Mouse (Mus musculus) E14TG2a.4 (cell line): ENCODE measurements around the gene Apex2.
"Not testable (repeated sequence)": the region's sequence is repeated elsewhere in the genome, so short reads cannot be mapped to it uniquely, and the experiment has no call there.

Source experiments
- H3K27me3 ChIP-seq: 2 replicates; pipeline ENCODE4 v1.6.1; 2014; ENCODE audit warnings: low read length, control low read depth; ENCODE audit not compliant: insufficient read depth
- H3K36me3 ChIP-seq: 2 replicates; pipeline ENCODE4 v1.6.1; 2014; ENCODE audit warnings: low read length, control low read depth; ENCODE audit not compliant: insufficient read depth
- H3K4me1 ChIP-seq: replicated peaks from 2 replicates; pipeline ENCODE4 v1.6.1; 2014; ENCODE audit warnings: low read depth, low read length, control low read depth
- H3K4me3 ChIP-seq: replicated peaks from 2 replicates; pipeline ENCODE4 v1.5.1; 2014; ENCODE audit warnings: mild to moderate bottlenecking, low read length
- H3K9me3 ChIP-seq: 2 replicates; pipeline ENCODE4 v1.6.1; 2014; ENCODE audit warnings: low read length, control low read depth
- CTCF ChIP-seq: conservative IDR thresholded peaks from 2 replicates; pipeline ENCODE4 v1.5.1; 2014; ENCODE audit warnings: low read length
- NANOG ChIP-seq: IDR thresholded peaks from 2 replicates; pipeline ENCODE4 v1.6.1; 2014; ENCODE audit warnings: borderline replicate concordance, low read length, mixed read lengths
- POU5F1 ChIP-seq: IDR thresholded peaks from 2 replicates; pipeline ENCODE4 v1.6.1; 2014; ENCODE audit warnings: low read length, borderline replicate concordance

Apex2 gene

DNA sequence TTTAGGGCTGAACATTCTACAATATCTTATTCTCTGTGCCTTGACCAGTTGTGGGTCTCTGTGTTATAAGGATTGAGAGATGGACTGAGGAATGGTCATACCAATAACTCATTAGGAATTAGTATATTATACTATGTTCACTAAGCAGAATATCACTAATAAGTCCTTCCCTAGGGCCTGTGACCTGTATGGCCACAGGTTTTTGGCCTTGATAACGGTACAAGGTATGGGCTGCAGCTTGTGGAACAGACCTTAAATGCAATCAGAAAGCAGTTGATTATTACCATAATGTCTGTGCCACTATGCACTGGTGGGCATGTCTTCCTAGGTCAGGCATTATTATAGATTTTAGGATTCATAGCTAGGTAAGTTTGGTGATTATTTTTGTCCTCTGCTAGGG is 73.2 kb downstream of the Apex2 start:
- no peaks in the 10 kb centered on the region for H3K9me3 ChIP-seq
- TF ChIP-seq CTCF (no peak), NANOG (no peak), POU5F1 (no peak)
- H3K36me3 ChIP-seq = no peaks in the 10 kb centered on the region

DNA sequence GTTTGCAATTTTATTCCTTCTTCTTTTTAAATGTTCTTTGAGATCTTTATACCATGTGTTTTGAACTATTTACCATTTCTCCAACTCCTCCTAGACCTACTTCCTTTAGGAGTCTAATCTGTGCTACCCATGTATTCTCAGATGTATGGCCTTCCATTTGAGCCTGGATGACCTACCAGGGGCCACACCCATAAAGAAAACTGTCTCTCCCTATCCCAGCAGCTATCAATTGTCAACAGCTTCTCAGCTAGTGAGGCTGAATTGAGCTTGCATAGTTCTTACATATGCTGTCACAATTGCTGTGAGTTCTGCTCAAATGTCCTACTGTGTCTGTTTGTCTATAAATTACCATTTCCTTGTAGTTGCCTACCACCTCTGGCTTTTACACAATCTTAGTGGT is 73.7 kb downstream of the Apex2 start:
- H3K9me3 ChIP-seq = no peaks in the 10 kb centered on the region

More for the DNA sequence above, 73.2 kb downstream of the Apex2 start:
- no peak overlapping the region for H3K4me3 ChIP-seq
- no peaks in the 10 kb centered on the region for H3K27me3 ChIP-seq
- no peaks in the 10 kb centered on the region for H3K4me1 ChIP-seq

DNA sequence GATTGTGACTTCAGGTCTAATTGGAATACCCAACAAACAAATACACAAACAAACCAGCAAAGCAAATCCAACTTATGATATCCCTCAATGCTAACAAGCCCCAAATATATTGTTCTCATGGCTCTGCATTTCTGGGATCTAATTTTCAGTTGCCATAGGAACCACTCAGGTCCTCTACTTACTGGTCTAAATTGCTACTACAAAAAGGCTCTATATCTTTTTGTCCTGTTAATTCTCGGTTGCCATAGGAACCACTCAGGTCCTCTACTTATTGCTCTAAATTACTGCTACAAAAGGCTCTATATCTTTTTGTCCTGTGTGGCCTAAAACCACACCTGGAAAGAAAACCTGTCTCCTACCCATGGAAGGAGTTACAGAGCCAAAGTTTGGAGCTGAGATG is 75.5 kb downstream of the Apex2 start:
- Histone ChIP-seq H3K4me1 (no peaks in the 10 kb centered on the region), H3K27me3 (no peaks in the 10 kb centered on the region), H3K4me3 (no peak overlapping the region), H3K36me3 (no peaks in the 10 kb centered on the region), H3K9me3 (no peaks in the 10 kb centered on the region)
- TF ChIP-seq CTCF (no peak), NANOG (no peak), POU5F1 (no peak)

More for the DNA sequence above, 73.7 kb downstream of the Apex2 start:
- Histone ChIP-seq H3K4me3 (no peak overlapping the region), H3K4me1 (no peaks in the 10 kb centered on the region), H3K36me3 (no peaks in the 10 kb centered on the region), H3K27me3 (no peaks in the 10 kb centered on the region)
- no peak for TF ChIP-seq POU5F1
- TF ChIP-seq NANOG = no peak
- no peak for TF ChIP-seq CTCF

DNA sequence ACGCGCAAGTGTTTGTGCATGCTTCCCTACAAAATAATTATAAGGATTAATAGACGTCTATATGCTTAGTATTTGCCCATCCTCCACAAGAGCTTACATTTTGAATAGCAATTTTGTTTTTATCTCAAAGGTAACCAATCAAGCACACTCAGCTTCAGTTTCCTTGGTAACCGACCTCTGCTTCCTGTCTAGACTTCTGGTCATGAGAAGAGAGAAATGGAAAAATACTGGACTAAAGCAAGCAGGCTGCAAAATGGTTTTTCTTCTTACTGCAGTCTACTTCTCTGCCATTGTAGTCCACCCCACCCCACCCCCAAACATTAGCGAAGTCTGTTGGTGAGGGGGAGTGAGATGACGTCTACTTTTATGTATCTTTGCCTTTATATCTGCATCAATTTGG is 78.4 kb downstream of the Apex2 start:
- Histone ChIP-seq H3K9me3 (no peaks in the 10 kb centered on the region), H3K36me3 (no peaks in the 10 kb centered on the region), H3K4me1 (no peaks in the 10 kb centered on the region), H3K4me3 (no peak overlapping the region), H3K27me3 (no peaks in the 10 kb centered on the region)
- no peak for TF ChIP-seq NANOG

DNA sequence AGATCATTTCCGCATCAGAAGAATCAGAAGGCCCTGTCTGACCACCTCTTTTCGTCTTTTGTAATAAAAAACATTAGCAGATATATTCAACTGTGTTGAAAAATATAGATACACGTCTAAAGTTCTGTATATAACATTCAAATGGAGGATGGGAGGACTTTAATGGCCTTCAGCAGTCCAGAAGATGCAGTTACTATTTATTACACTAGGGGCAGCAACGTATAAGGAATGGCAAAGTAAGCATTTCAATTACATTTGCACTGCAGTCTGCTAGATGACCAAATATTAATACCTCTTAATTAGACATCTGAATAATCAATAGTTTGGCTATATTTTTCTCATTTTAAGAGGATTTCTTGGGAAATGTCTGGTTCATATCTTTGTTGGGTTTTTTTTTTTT is 79.0 kb downstream of the Apex2 start:
- H3K4me3 ChIP-seq = no peak overlapping the region
- no peaks in the 10 kb centered on the region for H3K36me3 ChIP-seq
- H3K9me3 ChIP-seq = no peaks in the 10 kb centered on the region
- no peaks in the 10 kb centered on the region for H3K4me1 ChIP-seq
- no peaks in the 10 kb centered on the region for H3K27me3 ChIP-seq
- TF ChIP-seq CTCF (peak; percentile 40), NANOG (no peak)

DNA sequence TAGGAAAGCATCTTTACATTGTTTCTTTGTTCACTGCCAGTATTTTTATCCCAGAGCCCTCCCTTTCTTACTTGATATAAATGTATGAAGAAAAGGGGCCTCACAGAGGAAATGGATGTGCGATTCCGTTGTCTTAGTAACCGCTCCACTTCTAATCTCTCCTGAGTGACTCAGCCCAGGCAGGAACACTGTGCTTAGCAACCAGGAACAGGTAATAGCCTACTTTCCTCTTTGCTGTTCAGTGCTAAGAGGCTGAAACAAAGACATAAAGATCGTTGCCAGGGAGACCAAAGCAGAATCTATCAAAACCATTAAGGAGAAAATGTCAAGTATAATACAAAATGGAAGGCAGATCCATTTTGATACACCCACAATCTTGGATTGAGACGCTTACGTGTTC is 81.0 kb downstream of the Apex2 start:
- H3K36me3 ChIP-seq = no peaks in the 10 kb centered on the region
- no peaks in the 10 kb centered on the region for H3K27me3 ChIP-seq
- no peaks in the 10 kb centered on the region for H3K4me1 ChIP-seq
- H3K4me3 ChIP-seq = no peak overlapping the region
- H3K9me3 ChIP-seq = no peaks in the 10 kb centered on the region
- TF ChIP-seq CTCF = no peak
- no peak for TF ChIP-seq POU5F1
- no peak for TF ChIP-seq NANOG

DNA sequence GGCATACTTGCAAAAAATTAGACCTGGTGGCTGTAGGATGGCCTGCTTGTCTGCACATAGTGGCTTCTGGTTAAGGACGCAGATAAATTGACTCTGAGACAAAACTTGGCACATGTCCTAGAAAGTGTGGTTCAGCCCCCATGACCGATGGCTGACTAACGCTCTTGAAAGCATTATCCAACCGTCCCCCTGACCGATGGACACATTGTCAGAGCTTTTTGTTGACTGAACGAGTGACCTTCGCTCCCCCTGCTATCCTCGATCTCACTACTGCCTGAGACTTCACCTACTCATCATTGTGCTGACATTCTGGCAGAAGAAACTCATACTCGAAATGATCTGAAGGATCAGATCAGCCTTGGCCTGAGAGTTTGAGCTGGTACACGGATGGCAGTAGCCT is 101.9 kb downstream of the Apex2 start:
- not testable (repeated sequence) for H3K4me3 ChIP-seq, H3K9me3 ChIP-seq, H3K27me3 ChIP-seq, H3K4me1 ChIP-seq, H3K36me3 ChIP-seq

DNA sequence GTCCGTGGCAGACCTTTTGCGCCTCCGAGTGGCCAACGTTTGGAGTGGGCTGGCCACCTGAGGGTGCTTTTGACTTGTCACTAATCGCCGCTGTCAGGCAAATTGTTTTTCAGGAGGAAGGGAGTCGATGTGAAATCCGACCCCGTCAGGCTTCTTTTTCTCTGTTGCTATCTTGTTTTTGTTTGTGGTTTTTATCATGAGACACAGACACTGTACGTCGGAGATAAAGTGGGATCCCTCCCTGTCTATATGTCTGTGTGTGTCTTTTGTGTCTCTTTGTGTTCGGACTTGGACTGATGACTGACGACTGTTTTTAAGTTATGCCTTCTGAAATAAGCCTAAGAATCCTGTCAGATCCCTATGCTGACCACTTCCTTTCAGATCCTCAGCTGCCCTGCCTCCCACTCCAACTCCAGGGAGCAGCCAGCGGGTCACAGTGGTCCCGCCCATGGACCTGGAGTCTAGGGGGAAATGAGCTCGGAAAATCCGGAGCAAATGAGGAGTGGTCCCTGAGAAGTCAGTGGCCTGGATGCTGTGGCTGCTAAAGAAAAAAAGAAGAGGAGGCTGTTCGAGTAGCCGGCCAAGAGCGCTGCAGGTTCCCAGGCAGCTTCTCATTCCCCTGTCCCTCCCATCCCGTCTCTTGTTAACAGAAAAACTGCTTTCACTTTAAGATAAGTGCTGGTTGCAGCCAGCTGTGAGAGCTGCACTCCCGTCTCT is 103.2 kb downstream of the Apex2 start:
- H3K36me3 ChIP-seq, H3K4me3 ChIP-seq: not testable (repeated sequence)

DNA sequence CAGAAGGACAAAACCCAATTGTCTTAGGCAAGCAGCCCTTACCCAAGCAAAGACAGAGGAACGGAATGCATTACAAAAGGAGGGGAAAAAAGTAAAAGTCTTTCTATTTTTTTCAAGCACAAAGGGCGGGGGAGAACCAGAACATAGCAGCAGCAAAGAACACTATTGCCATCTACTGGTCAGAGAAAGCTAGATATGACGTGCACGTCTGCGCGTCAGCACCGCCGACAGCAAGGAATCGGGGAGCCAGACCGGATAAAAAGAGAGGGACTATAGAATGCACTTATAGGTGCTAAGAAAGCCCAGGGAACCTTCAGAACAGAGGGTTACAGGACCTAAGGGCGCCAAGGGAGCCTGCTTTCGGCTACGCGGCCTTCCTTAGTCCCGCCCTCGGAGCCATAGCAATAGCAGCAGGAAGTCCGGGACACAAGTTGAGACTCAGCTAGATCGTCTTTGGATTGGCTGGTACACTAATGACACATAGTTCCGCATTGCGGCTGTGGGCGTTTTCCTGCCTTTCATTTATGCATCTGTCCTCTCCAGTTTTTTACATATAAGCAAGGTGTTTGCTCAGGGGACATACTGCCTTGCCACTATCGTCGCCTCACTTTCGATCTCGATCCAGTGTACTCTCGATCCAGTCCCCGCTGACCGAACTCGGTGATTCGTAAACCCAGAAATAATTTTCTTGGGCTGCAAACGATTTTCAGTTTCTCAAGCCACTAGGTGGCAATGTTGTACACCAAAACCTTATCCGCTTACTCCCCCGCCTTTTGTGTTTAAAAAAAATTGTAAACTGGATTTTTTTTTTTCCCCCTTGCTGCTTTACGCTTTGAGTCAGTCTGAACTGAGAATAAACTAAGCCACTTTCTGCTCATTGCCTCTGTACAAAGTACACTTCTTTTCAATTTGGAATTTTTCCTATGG is 111.6 kb downstream of the Apex2 start:
- H3K27me3 ChIP-seq = no peaks in the 10 kb centered on the region
- no peaks in the 10 kb centered on the region for H3K36me3 ChIP-seq
- H3K4me3 ChIP-seq = peak overlapping the region; percentile 78
- TF ChIP-seq CTCF (peak; percentile 44), NANOG (no peak), POU5F1 (peak; percentile 80)
- H3K9me3 ChIP-seq = no peaks in the 10 kb centered on the region
- peaks cover 13% of the 10 kb centered on the region for H3K4me1 ChIP-seq

More for the DNA sequence above, 103.2 kb downstream of the Apex2 start:
- not testable (repeated sequence) for H3K9me3 ChIP-seq, H3K4me1 ChIP-seq, H3K27me3 ChIP-seq
